Comparison of ENCODE assay signal across 7 mouse cellular contexts in the genomic region with DNA sequence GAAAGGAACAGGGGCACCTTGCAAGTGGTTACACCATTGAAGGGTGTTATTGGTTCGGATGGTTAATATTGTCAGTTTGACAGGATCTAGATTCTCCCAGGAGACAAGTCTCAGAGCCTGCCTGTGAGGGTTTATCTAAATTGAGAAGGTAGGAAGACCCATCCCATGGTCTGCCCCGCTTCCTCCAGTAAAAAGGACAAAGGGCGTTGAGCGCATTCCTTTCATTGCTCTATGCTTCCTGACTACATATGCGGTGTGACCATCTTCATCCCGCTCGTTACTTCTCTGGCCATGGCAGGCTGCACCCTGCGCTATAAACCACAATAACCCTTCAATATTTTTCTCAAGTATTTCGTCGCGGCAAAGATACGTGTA. TPM values are rescaled to one million over a fixed set of nuclear protein-coding genes. Genes with fewer than 3 reads are reported as not detected.
A peak's percentile ranks its signal among the peaks of the same experiment; 100 is the strongest.
DNase-seq lines count a peak whose midpoint lies in the region; ATAC-seq and TF ChIP-seq lines count a peak whose summit lies in the region.

No protein-coding gene starts in this region.

- H3K4me2 ChIP-seq in lung, embryonic 15.5 days = peak overlapping the region; percentile 79
- peak overlapping the region; percentile 68 for H3K4me2 ChIP-seq in intestine, postnatal 0 days (replicated peaks; ENCODE audit: low read depth)
- H3K4me2 ChIP-seq in neural tube, embryonic 15.5 days = peak overlapping the region; percentile 81

- no peak for ATAC-seq in lung, embryonic 15.5 days (ENCODE audit: borderline replicate concordance, extremely low read depth, low FRiP score, low TSS enrichment)
- ATAC-seq in intestine, postnatal 0 days = no peak
- ATAC-seq in neural tube, embryonic 15.5 days (ENCODE audit: low FRiP score) = peak; percentile 4; the same call in 1 of the 2 replicates

- H3K27me3 ChIP-seq in lung, embryonic 15.5 days = no peaks in the 10 kb centered on the region
- no peaks in the 10 kb centered on the region for H3K27me3 ChIP-seq in intestine, postnatal 0 days (replicated peaks; ENCODE audit: control insufficient read depth, insufficient read depth, low read length)
- H3K27me3 ChIP-seq in neural tube, embryonic 15.5 days (replicated peaks) = no peaks in the 10 kb centered on the region

- 19% methylated on average over 12 of the region's 12 CpGs for WGBS in lung, embryonic 15.5 days
- WGBS in intestine, postnatal 0 days = 11% methylated on average over 12 of the region's 12 CpGs
- WGBS in neural tube, embryonic 15.5 days = 23% methylated on average over 12 of the region's 12 CpGs

- no peak for TF ChIP-seq CTCF in embryonic fibroblast, embryonic 13.5 days (IDR thresholded peaks at IDR 0.05; ENCODE audit: borderline replicate concordance, insufficient read depth, low read length)
- no peak for TF ChIP-seq CTCF in intestine, postnatal 0 days (IDR thresholded peaks at IDR 0.05; ENCODE audit: low read depth)

- TF ChIP-seq POLR2A in embryonic fibroblast, embryonic 13.5 days (IDR thresholded peaks at IDR 0.05; ENCODE audit: low read depth, low read length) = no peak

- H3K27ac ChIP-seq in lung, embryonic 15.5 days = peak overlapping the region; percentile 57
- no peak overlapping the region for H3K27ac ChIP-seq in embryonic fibroblast, embryonic 13.5 days (ENCODE audit: insufficient read depth, low read length)
- no peak overlapping the region for H3K27ac ChIP-seq in intestine, postnatal 0 days (ENCODE audit: low read depth, low read length)
- H3K27ac ChIP-seq in neural tube, embryonic 15.5 days (replicated peaks) = peak overlapping the region; percentile 89

- no peak for DNase-seq in lung, postnatal 25 days (ENCODE audit: low spot score)
- no peak for DNase-seq in right cerebral cortex, postnatal 25 days
- DNase-seq in retina, postnatal 1 day = no peak

- no peaks in the 10 kb centered on the region for H3K9me3 ChIP-seq in lung, embryonic 15.5 days
- H3K9me3 ChIP-seq in intestine, postnatal 0 days (ENCODE audit: control insufficient read depth) = no peaks in the 10 kb centered on the region
- H3K9me3 ChIP-seq in neural tube, embryonic 15.5 days (replicated peaks) = no peaks in the 10 kb centered on the region

- peaks cover 5% of the 10 kb centered on the region for H3K36me3 ChIP-seq in lung, embryonic 15.5 days
- H3K36me3 ChIP-seq in intestine, postnatal 0 days (ENCODE audit: control insufficient read depth, insufficient read depth) = 0 out of 2 replicates have a peak, but pooled peaks cover 3% of the 10 kb centered on the region
- peaks cover 9% of the 10 kb centered on the region; the same call in 1 of the 2 replicates for H3K36me3 ChIP-seq in neural tube, embryonic 15.5 days

- peaks cover 9% of the 10 kb centered on the region for H3K4me1 ChIP-seq in lung, embryonic 15.5 days
- H3K4me1 ChIP-seq in embryonic fibroblast, embryonic 13.5 days (ENCODE audit: control insufficient read depth, insufficient read depth, low read length) = no peaks in the 10 kb centered on the region
- H3K4me1 ChIP-seq in intestine, postnatal 0 days (replicated peaks; ENCODE audit: control insufficient read depth, insufficient read depth, low read length) = no peaks in the 10 kb centered on the region; the same call in 1 of the 2 replicates
- peaks cover 16% of the 10 kb centered on the region for H3K4me1 ChIP-seq in neural tube, embryonic 15.5 days

- H3K9ac ChIP-seq in lung, embryonic 15.5 days = peak overlapping the region; percentile 46
- peak overlapping the region; percentile 12; the same call in 1 of the 2 replicates for H3K9ac ChIP-seq in intestine, postnatal 0 days (ENCODE audit: low read depth, low read length)
- H3K9ac ChIP-seq in neural tube, embryonic 15.5 days (replicated peaks) = peak overlapping the region; percentile 64

- H3K4me3 ChIP-seq in lung, embryonic 15.5 days = peak overlapping the region; percentile 50
- peak overlapping the region; percentile 50 for H3K4me3 ChIP-seq in embryonic fibroblast, embryonic 13.5 days (ENCODE audit: insufficient read depth, low read length)
- peak overlapping the region; percentile 38 for H3K4me3 ChIP-seq in intestine, postnatal 0 days (ENCODE audit: low read depth, low read length)
- H3K4me3 ChIP-seq in neural tube, embryonic 15.5 days (replicated peaks) = peak overlapping the region; percentile 55

RNA-seq across cellular contexts. Expression of a gene that starts 8.4 kb away (rescaled TPM):
- polyA plus RNA-seq in lung, embryonic 15.5 days (2015; fragmentation: Nextera tagmentation; extraction: Ambion mirVana) = 6.8 and 7.6 TPM in 2 replicates
- 23.6 and 23.8 TPM in 2 replicates for polyA plus RNA-seq in embryonic fibroblast, embryonic 13.5 days (2011; ENCODE audit: insufficient read length, low read depth, missing spikeins)
- polyA plus RNA-seq in intestine, postnatal 0 days (2015; fragmentation: Nextera tagmentation; extraction: Ambion mirVana) = 13.1 and 15.2 TPM in 2 replicates
- polyA plus RNA-seq in neural tube, embryonic 15.5 days (2015; fragmentation: Nextera tagmentation; extraction: Ambion mirVana) = 8.4 and 8.8 TPM in 2 replicates

RNA-seq across cellular contexts. Expression of a gene that starts 56.3 kb away (rescaled TPM):
- 45.2 and 49.2 TPM in 2 replicates for polyA plus RNA-seq in lung, embryonic 15.5 days (2015; fragmentation: Nextera tagmentation; extraction: Ambion mirVana)
- polyA plus RNA-seq in embryonic fibroblast, embryonic 13.5 days (2011; ENCODE audit: insufficient read length, low read depth, missing spikeins) = 29.9 and 31.6 TPM in 2 replicates
- 15.8 and 16.3 TPM in 2 replicates for polyA plus RNA-seq in intestine, postnatal 0 days (2015; fragmentation: Nextera tagmentation; extraction: Ambion mirVana)
- polyA plus RNA-seq in neural tube, embryonic 15.5 days (2015; fragmentation: Nextera tagmentation; extraction: Ambion mirVana) = 32.5 and 42.8 TPM in 2 replicates

Comparison
In these comparisons a context has a peak if more than half of its experiments do, and no peak if none do; other contexts are left out.
1. H3K27ac ChIP-seq: peak in lung, embryonic 15.5 days (single experiment) and neural tube, embryonic 15.5 days (single experiment); none in embryonic fibroblast, embryonic 13.5 days (single experiment) and intestine, postnatal 0 days (single experiment).
2. H3K9ac ChIP-seq: peak in every context shown above with its lines; median percentile 64 in neural tube, embryonic 15.5 days; 46 in lung, embryonic 15.5 days; 12 in intestine, postnatal 0 days.
3. Peak in every context shown above with its lines, with median percentiles within 50 percentile points of each other: H3K4me2 ChIP-seq and H3K4me3 ChIP-seq.